Mouse (Mus musculus): ENCODE measurements around the gene Esyt3. TPM values are rescaled to one million over a fixed set of nuclear protein-coding genes. Genes with fewer than 3 reads are reported as not detected.

The Esyt3 gene
- total RNA-seq, 2 experiments from 2014 or later, result not detected

- no peak for DNase-seq
- no peak for TF ChIP-seq CTCF (IDR thresholded peaks at IDR 0.05)
- Histone ChIP-seq H3K27ac (no peak overlapping the region), H3K4me3 (no peak overlapping the region)
- intact Hi-C loops (cut with DNase I), result no loop called here
These were observed 24.2 kb upstream of the Esyt3 start for GRCm38 (mm10) chr9:99382556-99382955.

GRCm38 (mm10) chr9:99379194-99379593, 20.8 kb upstream of the Esyt3 start:
- Histone ChIP-seq H3K4me3 (no peak overlapping the region), H3K27ac (no peak overlapping the region)
- no peak for DNase-seq
- intact Hi-C loops (cut with DNase I), result loop anchor here (5.0 to 10.0 kb wide), 2 partner anchors 68 to 394 kb away; partner anchors contain the start of gene Faim
- no peak for TF ChIP-seq CTCF (IDR thresholded peaks at IDR 0.05)

- peak overlapping the region; percentile 53 for H3K4me3 ChIP-seq
- intact Hi-C loops (cut with DNase I), result loop anchor here (2.0 to 10.0 kb wide), 4 partner anchors 70 to 392 kb away; partner anchors contain the start of genes Cep70 and Faim
- DNase-seq, result peak; percentile 59
These were observed 18.4 kb upstream of the Esyt3 start for GRCm38 (mm10) chr9:99376591-99377418.

GRCm38 (mm10) chr9:99368431-99368830, 10.1 kb upstream of the Esyt3 start:
- TF ChIP-seq CTCF (IDR thresholded peaks at IDR 0.05), result no peak
- DNase-seq, result no peak
- H3K4me3 ChIP-seq, result no peak overlapping the region
- no peak overlapping the region for H3K27ac ChIP-seq
- intact Hi-C loops (cut with DNase I), result no loop called here

More at GRCm38 (mm10) chr9:99376591-99377418, 18.4 kb upstream of the Esyt3 start:
- TF ChIP-seq CTCF (IDR thresholded peaks at IDR 0.05), result no peak; the same call in 1 of the 2 replicates
- H3K27ac ChIP-seq, result peak overlapping the region; percentile 29; the same call in 1 of the 2 replicates

- no peak for TF ChIP-seq CTCF (IDR thresholded peaks at IDR 0.05)
- no peak for DNase-seq
- no peak overlapping the region for H3K27ac ChIP-seq
- H3K4me3 ChIP-seq, result no peak overlapping the region
- intact Hi-C loops (cut with DNase I), result no loop called here
These were observed 7.5 kb upstream of the Esyt3 start for GRCm38 (mm10) chr9:99365906-99366305.

- no peak overlapping the region for H3K27ac ChIP-seq
- TF ChIP-seq CTCF (IDR thresholded peaks at IDR 0.05), result no peak
- H3K4me3 ChIP-seq, result no peak overlapping the region
- intact Hi-C loops (cut with DNase I), result no loop called here
- no peak for DNase-seq
These were observed 4.7 kb upstream of the Esyt3 start for GRCm38 (mm10) chr9:99363076-99363475.

- no peak for TF ChIP-seq CTCF (IDR thresholded peaks at IDR 0.05)
- Histone ChIP-seq H3K4me3 (no peak overlapping the region), H3K27ac (no peak overlapping the region)
- intact Hi-C loops (cut with DNase I), result no loop called here
- no peak for DNase-seq
These were observed 3.6 kb upstream of the Esyt3 start for GRCm38 (mm10) chr9:99361946-99362345.

GRCm38 (mm10) chr9:99359012-99359411, 655 bp upstream of the Esyt3 start:
- no peak for DNase-seq
- intact Hi-C loops (cut with DNase I), result no loop called here
- no peak overlapping the region for H3K4me3 ChIP-seq
- TF ChIP-seq CTCF (IDR thresholded peaks at IDR 0.05), result no peak
- no peak overlapping the region for H3K27ac ChIP-seq

GRCm38 (mm10) chr9:99357561-99357920, 816 bp downstream of the Esyt3 start:
- no peak for TF ChIP-seq CTCF (IDR thresholded peaks at IDR 0.05)
- no peak for DNase-seq
- H3K4me3 ChIP-seq, result peak overlapping the region; percentile 66
- no peak overlapping the region for H3K27ac ChIP-seq
- intact Hi-C loops (cut with DNase I), result no loop called here

- no peak for TF ChIP-seq CTCF (IDR thresholded peaks at IDR 0.05)
- intact Hi-C loops (cut with DNase I), result no loop called here
- Histone ChIP-seq H3K4me3 (no peak overlapping the region), H3K27ac (no peak overlapping the region)
- DNase-seq, result no peak
These were observed 2.4 kb downstream of the Esyt3 start for GRCm38 (mm10) chr9:99355971-99356370.

GRCm38 (mm10) chr9:99354796-99355195, 3.6 kb downstream of the Esyt3 start:
- no peak for TF ChIP-seq CTCF (IDR thresholded peaks at IDR 0.05)
- no peak overlapping the region for H3K27ac ChIP-seq
- no peak overlapping the region for H3K4me3 ChIP-seq
- DNase-seq, result no peak
- intact Hi-C loops (cut with DNase I), result no loop called here

- intact Hi-C loops (cut with DNase I), result no loop called here
- Histone ChIP-seq H3K27ac (no peak overlapping the region), H3K4me3 (no peak overlapping the region)
- no peak for TF ChIP-seq CTCF (IDR thresholded peaks at IDR 0.05)
- DNase-seq, result no peak
These were observed 5.0 kb downstream of the Esyt3 start for GRCm38 (mm10) chr9:99353390-99353789.

GRCm38 (mm10) chr9:99352964-99353363, 5.4 kb downstream of the Esyt3 start:
- H3K4me3 ChIP-seq, result no peak overlapping the region
- intact Hi-C loops (cut with DNase I), result no loop called here
- no peak for TF ChIP-seq CTCF (IDR thresholded peaks at IDR 0.05)
- DNase-seq, result no peak
- no peak overlapping the region for H3K27ac ChIP-seq

- DNase-seq, result no peak
- intact Hi-C loops (cut with DNase I), result no loop called here
- no peak overlapping the region for H3K27ac ChIP-seq
- TF ChIP-seq CTCF (IDR thresholded peaks at IDR 0.05), result no peak
- H3K4me3 ChIP-seq, result no peak overlapping the region
These were observed 13.0 kb downstream of the Esyt3 start for GRCm38 (mm10) chr9:99345351-99345792.
